Mouse (Mus musculus) skeletal muscle tissue, adult 2 months (tissue): Measurements from ENCODE around the gene Map3k11.
A peak's percentile ranks its signal among the peaks of the same experiment; 100 is the strongest.

Source experiments
- DNase-seq: peaks from one replicate; pipeline ENCODE4 v3.0.0-alpha.2; 2012; ENCODE audit warnings: low read depth, low spot score

The Map3k11 gene

GRCm38 (mm10) chr19:5688200-5689087, at the start of gene Map3k11, which contains the start of gene Pcnx3:
Gene Map3k11 (plus strand): TSS chr19:5688742.
Gene Pcnx3 (minus strand): TSS chr19:5688908.
- DNase-seq: peak; percentile 99

DNA sequence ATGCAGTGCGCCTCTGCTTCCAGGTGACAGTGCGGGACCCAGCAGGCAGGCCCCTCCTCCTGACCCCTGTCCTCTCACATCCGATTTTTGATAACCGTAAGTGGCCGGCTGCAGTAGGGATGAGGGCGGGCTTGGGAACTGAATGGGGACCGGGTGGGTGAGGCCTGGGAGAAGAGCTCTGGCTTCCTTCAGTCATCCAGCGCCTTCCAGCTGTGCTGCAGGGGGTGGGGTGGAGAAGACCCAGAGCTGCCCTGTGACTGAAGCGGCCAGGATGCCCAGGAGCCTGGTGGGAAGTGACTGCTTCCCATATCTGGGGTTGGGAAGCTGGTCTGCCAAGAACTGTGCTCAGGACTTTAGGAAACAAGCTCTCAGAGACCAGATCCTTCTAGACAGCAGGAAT, 48.2 kb upstream of the Map3k11 start:
- DNase-seq: no peak

DNA sequence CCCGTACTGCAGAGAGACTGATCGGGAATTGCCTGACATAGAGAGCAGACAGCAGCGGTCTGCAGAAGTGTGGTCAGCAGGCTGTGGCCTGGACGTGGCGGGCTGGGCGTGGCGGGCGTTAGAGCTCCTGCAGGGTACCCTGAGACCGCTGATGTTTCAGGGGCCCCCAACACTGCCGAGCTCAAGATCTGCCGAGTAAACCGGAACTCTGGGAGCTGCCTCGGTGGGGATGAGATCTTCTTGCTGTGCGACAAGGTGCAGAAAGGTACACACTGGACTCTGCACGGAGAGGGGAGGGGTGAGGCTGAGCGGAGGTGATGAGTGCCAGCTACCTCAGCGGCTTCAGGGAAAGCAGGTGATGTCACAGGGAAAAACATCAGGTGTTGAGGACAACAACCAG, 47.5 kb upstream of the Map3k11 start:
- DNase-seq: no peak

- DNase-seq: no peak
These were observed 46.9 kb upstream of the Map3k11 start for GRCm38 (mm10) chr19:5641641-5642040.

- DNase-seq: no peak
These were observed 43.3 kb upstream of the Map3k11 start for GRCm38 (mm10) chr19:5645280-5645679.

DNA sequence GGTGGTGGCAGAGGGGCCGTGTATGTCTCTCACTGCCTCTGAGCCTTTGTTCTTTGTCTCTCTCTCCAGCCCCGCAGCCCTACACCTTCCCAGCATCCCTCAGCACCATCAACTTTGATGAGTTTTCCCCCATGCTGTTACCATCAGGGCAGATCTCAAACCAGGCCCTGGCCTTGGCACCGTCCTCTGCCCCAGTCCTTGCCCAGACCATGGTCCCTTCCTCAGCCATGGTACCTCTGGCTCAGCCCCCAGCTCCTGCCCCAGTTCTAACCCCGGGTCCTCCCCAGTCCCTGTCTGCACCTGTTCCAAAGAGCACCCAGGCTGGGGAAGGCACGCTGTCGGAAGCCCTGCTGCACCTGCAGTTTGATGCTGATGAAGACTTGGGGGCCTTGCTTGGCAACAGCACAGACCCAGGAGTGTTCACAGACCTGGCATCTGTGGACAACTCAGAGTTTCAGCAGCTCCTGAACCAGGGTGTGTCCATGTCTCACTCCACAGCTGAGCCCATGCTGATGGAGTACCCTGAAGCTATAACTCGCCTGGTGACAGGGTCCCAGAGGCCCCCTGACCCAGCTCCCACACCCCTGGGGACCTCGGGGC, 41.7 kb upstream of the Map3k11 start:
- DNase-seq: no peak

DNA sequence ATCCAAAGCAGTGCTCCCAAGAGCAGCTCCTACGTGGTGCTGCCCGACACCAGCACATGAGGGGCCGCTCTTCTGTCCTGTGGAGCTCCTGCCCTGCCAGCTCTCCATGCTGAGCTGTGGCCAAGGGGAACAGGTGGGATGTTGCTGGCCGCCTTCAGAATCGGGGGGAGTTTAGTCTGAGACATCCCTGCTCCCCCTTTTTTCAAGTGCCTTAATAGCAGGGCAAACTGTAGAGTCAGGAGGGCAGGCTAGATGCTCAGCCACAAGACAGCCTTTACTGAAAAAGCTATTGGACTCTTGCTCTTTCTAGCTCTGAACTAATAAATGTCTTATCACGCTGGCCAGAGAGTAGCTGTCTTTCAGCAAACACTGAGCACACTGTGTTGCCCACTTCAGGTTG, 40.8 kb upstream of the Map3k11 start:
- no peak for DNase-seq

DNA sequence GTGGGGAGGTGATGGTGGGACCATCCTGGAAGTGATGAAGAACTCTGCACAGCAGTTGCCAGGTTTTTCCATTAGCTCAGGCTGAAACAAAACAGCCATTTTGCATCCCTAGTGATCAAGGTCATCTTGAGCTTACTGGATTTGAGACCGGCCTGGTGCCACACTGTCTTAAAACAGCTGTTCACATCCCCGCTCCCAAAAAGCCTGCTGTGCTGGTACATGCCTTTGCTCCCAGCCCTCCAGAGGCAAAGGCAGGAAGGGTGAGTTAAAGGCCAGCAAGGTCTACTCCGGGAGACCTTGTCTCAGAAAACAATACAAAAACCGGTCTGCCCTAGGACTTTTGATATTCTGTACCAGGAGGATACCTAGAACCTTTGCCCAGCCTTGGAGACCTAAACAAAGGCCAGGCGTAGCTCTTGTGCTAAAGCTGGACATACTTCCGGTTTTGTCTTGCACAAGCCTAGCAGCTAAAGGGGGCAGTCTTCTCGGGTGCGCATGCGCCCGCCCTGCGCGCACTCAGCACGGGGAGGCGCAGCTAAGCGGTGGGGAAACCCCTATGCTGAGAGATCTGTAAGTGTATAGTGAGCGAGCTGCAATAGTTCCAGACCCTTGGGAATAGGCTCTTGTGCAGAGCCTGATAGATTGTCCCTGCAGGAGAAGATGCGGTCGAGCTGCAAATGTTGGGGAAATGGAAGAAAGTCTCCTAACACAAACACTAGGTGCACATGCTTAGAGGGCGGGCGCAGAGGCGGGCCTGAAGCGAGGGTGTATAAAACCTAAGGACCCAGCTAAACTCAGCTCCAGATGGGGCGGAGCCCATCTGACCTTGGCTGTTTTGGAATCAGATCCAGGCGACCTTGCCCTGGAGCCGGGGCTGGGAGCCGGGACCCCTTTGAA, 39.9 kb upstream of the Map3k11 start:
- peak; percentile 92 for DNase-seq

DNA sequence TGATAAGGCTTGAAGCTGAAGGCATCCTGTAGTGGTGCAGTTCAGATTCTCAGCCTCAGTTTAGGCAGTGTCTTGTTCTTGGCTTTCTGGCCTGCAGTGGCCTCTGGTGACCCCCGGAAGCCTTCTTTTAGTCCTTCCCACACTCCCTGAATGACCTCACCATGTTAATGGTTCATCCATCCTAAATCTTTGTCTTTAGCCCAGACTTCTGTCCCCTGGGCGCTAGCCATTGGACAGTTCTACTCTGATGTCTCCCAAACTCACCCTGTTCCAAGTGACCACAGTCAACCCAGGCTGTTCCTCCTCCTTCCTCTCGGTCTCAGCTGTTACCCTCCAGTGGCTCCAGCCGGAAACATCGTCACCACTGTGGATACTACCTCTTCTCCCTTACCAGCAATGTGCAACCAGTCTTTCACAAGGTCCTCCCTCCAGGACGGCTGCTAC, 39.2 kb upstream of the Map3k11 start:
- peak; percentile 84 for DNase-seq

DNA sequence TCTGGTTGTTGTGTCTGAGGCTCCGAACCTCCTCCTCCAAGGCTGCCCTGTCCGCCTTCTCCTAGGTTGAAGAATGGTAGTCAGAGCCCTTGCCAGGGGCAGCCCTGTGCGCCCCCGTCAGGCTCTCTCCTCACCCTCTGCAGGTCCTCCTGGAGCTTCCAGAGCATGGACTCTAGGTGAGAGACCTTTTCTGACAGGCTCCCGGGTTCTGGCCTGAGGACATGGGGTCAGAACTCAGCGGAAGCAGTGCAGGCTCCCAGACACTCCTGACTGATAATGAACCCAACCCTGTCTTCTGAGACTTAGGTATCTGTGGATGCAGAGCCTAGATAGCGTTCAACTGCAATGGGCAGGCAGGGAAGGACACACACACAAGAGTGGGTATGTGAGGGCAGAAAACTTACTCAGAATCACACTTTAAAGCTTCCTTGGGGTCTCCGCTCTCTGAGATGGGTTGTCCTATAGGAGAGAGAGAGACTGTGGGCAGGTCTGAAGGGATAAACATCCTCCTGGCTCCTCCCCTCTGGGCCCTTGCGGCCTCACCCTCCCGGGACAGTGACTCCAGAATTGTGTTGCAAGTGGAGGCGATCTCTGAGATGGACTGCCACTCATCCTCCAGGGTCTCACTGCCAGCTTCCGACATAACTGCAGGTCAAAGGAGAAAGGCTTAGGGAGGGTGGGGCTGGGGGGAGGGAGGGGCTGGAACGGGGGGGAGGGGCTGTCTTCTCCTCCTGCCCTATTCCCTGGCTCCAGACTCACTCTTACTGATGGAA, 36.9 kb upstream of the Map3k11 start:
- DNase-seq: no peak

GRCm38 (mm10) chr19:5652570-5652969, 36.0 kb upstream of the Map3k11 start:
- no peak for DNase-seq

- DNase-seq: no peak
These were observed 34.4 kb upstream of the Map3k11 start for GRCm38 (mm10) chr19:5653969-5654719.

- DNase-seq: no peak
These were observed 33.7 kb upstream of the Map3k11 start for GRCm38 (mm10) chr19:5654720-5655298.

GRCm38 (mm10) chr19:5660942-5661751, 27.4 kb upstream of the Map3k11 start:
- peak; percentile 52 for DNase-seq

GRCm38 (mm10) chr19:5662310-5662709, 26.2 kb upstream of the Map3k11 start:
- DNase-seq: no peak

GRCm38 (mm10) chr19:5662981-5663913, 25.3 kb upstream of the Map3k11 start, which contains the start of gene Sipa1:
Gene Sipa1 (minus strand): TSS chr19:5663707.
- peak; percentile 86 for DNase-seq

DNA sequence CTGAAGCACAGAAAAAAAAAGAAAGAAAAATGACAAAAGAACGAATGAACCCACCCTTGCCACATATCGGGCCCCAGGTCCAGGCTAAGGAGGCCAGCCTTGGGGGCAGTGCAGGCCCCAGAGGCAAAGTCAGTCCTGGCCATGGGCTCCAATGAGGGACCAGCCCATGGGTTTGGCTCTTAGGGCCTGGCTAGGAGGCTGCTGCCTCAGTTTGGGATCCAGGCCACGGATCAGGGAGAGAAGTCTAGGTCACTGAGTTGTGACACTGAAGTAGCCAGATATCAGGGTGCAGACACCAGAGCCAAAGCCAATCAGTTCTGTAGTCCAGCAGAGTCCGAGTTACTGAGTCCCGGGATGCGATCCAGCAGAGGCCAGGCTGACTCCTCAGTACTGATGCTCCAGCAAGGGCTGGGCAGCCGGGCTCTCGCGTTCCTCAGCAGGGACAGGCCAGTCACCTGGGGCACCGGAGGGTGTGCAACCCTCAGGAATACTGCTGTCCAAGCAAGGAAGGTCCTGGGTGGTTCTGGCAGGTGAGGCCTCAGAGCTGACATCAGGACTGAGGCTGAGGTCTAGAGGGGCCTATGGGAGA, 23.8 kb upstream of the Map3k11 start:
- no peak for DNase-seq

DNA sequence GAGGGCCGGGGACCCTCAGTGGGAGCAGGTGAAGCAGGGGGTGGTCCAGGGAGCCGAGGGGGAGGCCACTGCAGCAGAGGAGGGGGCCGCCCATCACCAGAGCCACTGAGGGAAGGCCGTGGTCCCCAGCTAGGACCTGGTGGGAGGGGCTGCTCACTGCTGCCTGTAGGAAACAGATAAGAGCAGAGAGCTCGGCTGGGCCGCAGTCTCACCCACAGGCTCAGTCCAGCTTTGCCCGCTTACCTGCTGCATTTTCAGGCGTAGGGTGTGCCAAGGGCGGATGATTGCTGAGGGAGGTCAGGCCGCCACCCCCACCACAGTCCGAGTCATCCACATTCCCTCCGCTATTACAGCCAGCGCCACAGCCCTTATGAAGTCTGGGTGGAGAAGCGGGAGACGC, 23.1 kb upstream of the Map3k11 start:
- DNase-seq: no peak
